ENCODE assay signal across 19 mouse cellular contexts in genomic region chr4:118505551-118505950, GRCm38 (mm10). TPM values are rescaled to one million over a fixed set of nuclear protein-coding genes. Genes with fewer than 3 reads are reported as not detected.
DNase-seq lines count a peak whose midpoint lies in the region; ATAC-seq lines count a peak whose summit lies in the region.
"Had no signal": no experiment of that assay in that cellular context is flagged by ENCODE, and none has a peak within 500 bp of the region (broad histone marks: within the 10 kb centered on the region; RNA-seq: fewer than 3 reads in every experiment).

No protein-coding gene starts in this region.

- H3K4me1 ChIP-seq in forebrain, embryonic 15.5 days = 0 out of 2 replicates have a peak, but pooled peaks cover 4% of the 10 kb centered on the region
- H3K4me1 ChIP-seq: heart, embryonic 13.5 days had no signal

- WGBS in forebrain, embryonic 15.5 days = 77% methylated on average over 3 of the region's 3 CpGs

- no peak for ATAC-seq in erythroid progenitor cell, adult 5-6 weeks (replicated peaks; ENCODE audit: low FRiP score, poor library complexity, severe bottlenecking)
- ATAC-seq in forebrain, embryonic 15.5 days (replicated peaks) = no peak
- ATAC-seq: midbrain, embryonic 13.5 days had no signal

- no peak overlapping the region for H3K4me3 ChIP-seq in forebrain, embryonic 15.5 days
- H3K4me3 ChIP-seq: heart, embryonic 13.5 days; hindbrain, embryonic 12.5 days; midbrain, embryonic 13.5 days had no signal

- H3K4me2 ChIP-seq in forebrain, embryonic 15.5 days (replicated peaks) = no peak overlapping the region
- H3K4me2 ChIP-seq: heart, embryonic 13.5 days; hindbrain, embryonic 12.5 days; liver, embryonic 11.5 days; midbrain, embryonic 13.5 days had no signal

- intact Hi-C loops in heart, postnatal 25 days (cut with DNase I) = no loop called here

- no peak overlapping the region for H3K9ac ChIP-seq in forebrain, embryonic 15.5 days (replicated peaks)
- H3K9ac ChIP-seq: heart, embryonic 13.5 days; hindbrain, embryonic 12.5 days; midbrain, embryonic 13.5 days had no signal

- no peaks in the 10 kb centered on the region for H3K36me3 ChIP-seq in forebrain, embryonic 15.5 days
- H3K36me3 ChIP-seq: heart, embryonic 13.5 days; hindbrain, embryonic 12.5 days; midbrain, embryonic 13.5 days had no signal

- H3K27me3 ChIP-seq in forebrain, embryonic 15.5 days = no peaks in the 10 kb centered on the region
- H3K27me3 ChIP-seq: heart, embryonic 13.5 days; hindbrain, embryonic 12.5 days; midbrain, embryonic 13.5 days had no signal

- no peak overlapping the region for H3K27ac ChIP-seq in forebrain, embryonic 15.5 days (replicated peaks)
- H3K27ac ChIP-seq: heart, embryonic 13.5 days; hindbrain, embryonic 12.5 days; macrophage; midbrain, embryonic 13.5 days had no signal

- DNase-seq in heart, adult 8-10 months (ENCODE audit: low spot score) = peak; percentile 41
- DNase-seq in heart, postnatal 25 days (ENCODE audit: low spot score) = no peak
- DNase-seq in 3T3-L1 (ENCODE audit: low read depth, low spot score) = peak; percentile 94
- peak; percentile 91 for DNase-seq in NIH3T3 (ENCODE audit: low read depth)
- DNase-seq in heart, postnatal 4 days = peak; percentile 43
- DNase-seq in right cerebral cortex, postnatal 36 days (ENCODE audit: low spot score in 2 of 2) = no peak
- DNase-seq: cerebellum, adult 18-20 months; kidney, adult 8-10 months; kidney, postnatal 4 days had no signal

- no peaks in the 10 kb centered on the region for H3K9me3 ChIP-seq in forebrain, embryonic 15.5 days
- H3K9me3 ChIP-seq: heart, embryonic 13.5 days; hindbrain, embryonic 12.5 days; midbrain, embryonic 13.5 days had no signal

RNA-seq across cellular contexts. Expression of gene Tie1, which starts 15.7 kb away (rescaled TPM):
- total RNA-seq in heart, adult 8-10 months (2022) = 10 to 100 TPM; 50.0 to 57.6 (median 56.7) TPM
- total RNA-seq in heart, postnatal 25 days (2021) = 10 to 100 TPM; 64.0 to 75.8 TPM
- total RNA-seq in heart, postnatal 4 days (2021) = 10 to 100 TPM; 86.2 to 88.9 TPM
- not detected in 2 replicates for total RNA-seq in erythroid progenitor cell, adult 5-6 weeks (2015; ENCODE audit: low replicate concordance)
- not detected in 2 replicates for total RNA-seq in erythroid progenitor cell, adult 5-6 weeks (2017; ENCODE audit: low replicate concordance)
- 12.3 and 14.0 TPM in 2 replicates for polyA plus RNA-seq in forebrain, embryonic 15.5 days (2015; fragmentation: Nextera tagmentation; extraction: Ambion mirVana)
- polyA plus RNA-seq: macrophage had no signal

RNA-seq across cellular contexts. Expression of gene 2610528J11Rik, which starts 21.2 kb away (rescaled TPM):
- not detected for total RNA-seq in heart, adult 8-10 months (2022)
- total RNA-seq in heart, postnatal 25 days (2021) = not detected
- not detected for total RNA-seq in heart, postnatal 4 days (2021)
- total RNA-seq in erythroid progenitor cell, adult 5-6 weeks (2015; ENCODE audit: low replicate concordance) = not detected in 2 replicates
- total RNA-seq in erythroid progenitor cell, adult 5-6 weeks (2017; ENCODE audit: low replicate concordance) = not detected in 2 replicates
- polyA plus RNA-seq in forebrain, embryonic 15.5 days (2015; fragmentation: Nextera tagmentation; extraction: Ambion mirVana) = not detected in 2 replicates
- total RNA-seq: adrenal gland, adult 18-20 months; layer of hippocampus, postnatal 25 days; left cerebral cortex, postnatal 36 days had no signal
- polyA plus RNA-seq: macrophage had no signal

RNA-seq across cellular contexts. Expression of gene Tmem125, which starts 38.3 kb away (rescaled TPM):
- total RNA-seq in heart, adult 8-10 months (2022) = under 1 TPM in 2 of 4 experiments, not detected in 2; 0.12 to 0.23 TPM
- total RNA-seq in heart, postnatal 25 days (2021) = under 1 TPM in 1 of 2 experiments, not detected in 1; 0.17 TPM
- under 1 TPM; 0.24 to 0.32 TPM for total RNA-seq in heart, postnatal 4 days (2021)
- not detected in 2 replicates for total RNA-seq in erythroid progenitor cell, adult 5-6 weeks (2015; ENCODE audit: low replicate concordance)
- total RNA-seq in erythroid progenitor cell, adult 5-6 weeks (2017; ENCODE audit: low replicate concordance) = not detected in 2 replicates
- polyA plus RNA-seq in forebrain, embryonic 15.5 days (2015; fragmentation: Nextera tagmentation; extraction: Ambion mirVana) = 0.09 and 0.27 TPM in 2 replicates
- total RNA-seq: adrenal gland, adult 18-20 months had no signal
- polyA plus RNA-seq: macrophage; midbrain, embryonic 13.5 days had no signal

RNA-seq across cellular contexts. Expression of gene Mpl, which starts 48.2 kb away (rescaled TPM):
- under 1 TPM; 0.41 to 0.97 (median 0.51) TPM for total RNA-seq in heart, adult 8-10 months (2022)
- total RNA-seq in heart, postnatal 25 days (2021) = under 1 TPM; 0.21 to 0.42 TPM
- under 1 TPM in 1 of 2 experiments, not detected in 1; 0.14 TPM for total RNA-seq in heart, postnatal 4 days (2021)
- total RNA-seq in erythroid progenitor cell, adult 5-6 weeks (2015; ENCODE audit: low replicate concordance) = 0.72 and 3.8 TPM in 2 replicates
- 0.77 TPM in 1 of 2 replicates, not detected in the other for total RNA-seq in erythroid progenitor cell, adult 5-6 weeks (2017; ENCODE audit: low replicate concordance)
- polyA plus RNA-seq in forebrain, embryonic 15.5 days (2015; fragmentation: Nextera tagmentation; extraction: Ambion mirVana) = 0.08 and 0.09 TPM in 2 replicates

Comparison
In these comparisons a context has a peak if more than half of its experiments do, and no peak if none do; other contexts are left out.
1. DNase-seq: peak in heart, adult 8-10 months (single experiment), 3T3-L1 (single experiment), NIH3T3 (single experiment) and heart, postnatal 4 days (single experiment); none in heart, postnatal 25 days (single experiment) and right cerebral cortex, postnatal 36 days (0 of 2).
2. RNA of gene Tie1, which starts 15.7 kb away (total RNA-seq): 86.2 to 88.9 TPM in heart, postnatal 4 days, 64.0 to 75.8 TPM in heart, postnatal 25 days and 50.0 to 57.6 TPM in heart, adult 8-10 months; not detected in erythroid progenitor cell, adult 5-6 weeks; every median in the first group is over 10 times any median in the second.